Mouse (Mus musculus): Measurements from ENCODE around the gene Itpkb.

DNA sequence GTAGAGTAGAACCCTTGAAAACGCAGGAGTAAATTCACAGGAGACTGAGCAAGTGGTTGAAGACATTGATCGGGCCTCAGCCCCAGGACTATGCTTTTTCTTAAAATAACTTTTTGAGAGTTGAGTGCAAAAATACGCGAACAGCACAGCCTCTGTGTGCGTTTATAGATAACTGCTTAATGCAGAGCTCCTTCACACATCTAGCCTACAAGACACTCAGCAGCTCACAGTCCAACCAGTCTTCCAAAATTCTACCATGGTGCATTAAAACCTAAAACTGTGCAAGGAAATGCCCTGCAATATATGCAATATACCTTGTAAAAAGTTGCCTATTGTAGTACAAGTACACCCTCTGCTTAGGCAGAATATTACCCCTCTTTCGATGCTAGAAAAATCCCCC is 579 bp upstream of the Itpkb start:
- TF ChIP-seq CTCF (conservative IDR thresholded peaks at IDR 0.05; ENCODE audit: insufficient read depth, insufficient read length, low read depth, low read length) (no peak), POLR2A (IDR thresholded peaks at IDR 0.05; ENCODE audit: low read depth, low read length) (no peak)
